Mouse (Mus musculus) thymus, adult 2 months (tissue): Measurements from ENCODE around the gene Cdk1.
"Not testable (repeated sequence)": the region's sequence is repeated elsewhere in the genome, so short reads cannot be mapped to it uniquely, and the experiment has no call there.

Experiments
- CTCF ChIP-seq: fragments of 200-500 bp; IDR thresholded peaks from 2 replicates; pipeline ENCODE4 v1.5.1; 2012; ENCODE audit warnings: mild to moderate bottlenecking, control low read depth, low read length, moderate library complexity, borderline replicate concordance; ENCODE audit not compliant: control insufficient read depth, poor library complexity, insufficient read depth; ENCODE audit errors: extremely low read depth
- POLR2A ChIP-seq: fragments of 200-500 bp; IDR thresholded peaks from 2 replicates; pipeline ENCODE4 v1.6.1; 2012; ENCODE audit warnings: mild to moderate bottlenecking, low read length, control low read depth, moderate library complexity; ENCODE audit not compliant: control insufficient read depth, poor library complexity, insufficient read depth; ENCODE audit errors: extremely low read depth

DNA sequence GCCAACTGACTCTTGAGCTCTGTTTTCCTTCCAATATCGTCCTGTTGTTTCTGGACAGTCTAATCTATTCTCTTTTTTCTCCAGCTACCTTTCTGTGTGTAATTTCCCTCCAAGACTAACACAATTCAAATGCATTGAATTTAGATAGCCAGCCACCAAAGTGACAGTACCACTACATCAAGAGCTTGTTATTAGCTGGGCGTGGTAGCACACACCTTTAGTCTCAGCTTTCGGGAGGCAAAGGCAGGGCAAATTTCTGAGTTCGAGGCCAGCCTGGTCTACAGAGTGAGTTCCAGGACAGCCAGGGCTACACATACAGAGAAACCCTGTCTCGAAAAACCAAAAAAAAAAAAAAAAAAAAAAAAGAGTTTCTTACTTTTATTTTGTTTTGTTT is 345 bp upstream of the Cdk1 start:
- TF ChIP-seq POLR2A, result 0 out of 2 replicates have a peak, but pooled peaks have one; percentile 6
- TF ChIP-seq CTCF, result not testable (repeated sequence)
